Mouse (Mus musculus) gonadal fat pad, adult 2 months (tissue): ENCODE results near the gene Tmem223. TPM values are rescaled to one million over a fixed set of nuclear protein-coding genes. Genes with fewer than 3 reads are reported as not detected.
A peak's percentile ranks its signal among the peaks of the same experiment; 100 is the strongest.

Source experiments
- DNase-seq: peaks from one replicate; pipeline ENCODE4 v3.0.0-alpha.2; 2012; ENCODE audit warnings: low read depth
- polyA plus RNA-seq: library from polyadenylated mRNA; depleted of rRNA; stranded (reverse); fragments of >200 nt; gene quantifications from 2 replicates; pipeline ENCODE4 v1.2.3, GENCODE M21; 2012; rRNA removed

Gene Tmem223
- polyA plus RNA-seq, 1 experiment = 249 TPM

- DNase-seq = no peak
These were observed 32.5 kb downstream of the Tmem223 start for GRCm38 (mm10) chr19:8803204-8803780.

GRCm38 (mm10) chr19:8803879-8804660, 33.3 kb downstream of the Tmem223 start:
- no peak for DNase-seq

GRCm38 (mm10) chr19:8806810-8807209, 36.0 kb downstream of the Tmem223 start:
- no peak for DNase-seq

- no peak for DNase-seq
These were observed 45.0 kb downstream of the Tmem223 start for GRCm38 (mm10) chr19:8815812-8816211.

GRCm38 (mm10) chr19:8817001-8817400, 46.2 kb downstream of the Tmem223 start:
- no peak for DNase-seq

- no peak for DNase-seq
These were observed 47.6 kb downstream of the Tmem223 start for GRCm38 (mm10) chr19:8818301-8818798.

- DNase-seq = peak; percentile 98
These were observed 48.2 kb downstream of the Tmem223 start, which contains the start of gene Ttc9c for GRCm38 (mm10) chr19:8818801-8819595. Gene Ttc9c (minus strand): TSS chr19:8819333.

- DNase-seq = no peak
These were observed 49.0 kb downstream of the Tmem223 start, which contains the start of gene Hnrnpul2 for GRCm38 (mm10) chr19:8819596-8820423. Gene Hnrnpul2 (plus strand): TSS chr19:8820010.

- DNase-seq = no peak
These were observed 49.7 kb downstream of the Tmem223 start for GRCm38 (mm10) chr19:8820424-8820956.

- no peak for DNase-seq
These were observed 50.4 kb downstream of the Tmem223 start for GRCm38 (mm10) chr19:8821146-8821545.

Other genes starting within 250 kb of the Tmem223 start
- 0.19 and 0.38 TPM in 2 replicates for gene Slc22a8, start 179.7 kb upstream of the Tmem223 start, polyA plus RNA-seq
- 0.04 TPM in 1 of 2 replicates, not detected in the other for gene Slc22a6, start 153.0 kb upstream of the Tmem223 start, polyA plus RNA-seq
- gene Chrm1, start 107.2 kb upstream of the Tmem223 start, polyA plus RNA-seq = 0.12 and 0.25 TPM in 2 replicates
- 393 and 456 TPM in 2 replicates for gene Slc3a2, start 47.6 kb upstream of the Tmem223 start, polyA plus RNA-seq
- gene Wdr74, start 35.2 kb upstream of the Tmem223 start, polyA plus RNA-seq = 30.1 and 32.2 TPM in 2 replicates
- gene 1700092M07Rik, start 30.3 kb upstream of the Tmem223 start, polyA plus RNA-seq = 2.3 and 2.5 TPM in 2 replicates
- gene Stx5a, start 29.6 kb upstream of the Tmem223 start, polyA plus RNA-seq = 95.3 and 118 TPM in 2 replicates
- gene Nxf1, start 13.9 kb upstream of the Tmem223 start, polyA plus RNA-seq = 96.6 and 113 TPM in 2 replicates
- gene Tmem179b, start 3.5 kb downstream of the Tmem223 start, polyA plus RNA-seq = 112 and 134 TPM in 2 replicates
- gene Taf6l, start 15.4 kb downstream of the Tmem223 start, polyA plus RNA-seq = 17.4 and 19.6 TPM in 2 replicates
- gene Polr2g, start 27.6 kb downstream of the Tmem223 start, polyA plus RNA-seq = 88.3 and 105 TPM in 2 replicates
- 2.4 and 2.9 TPM in 2 replicates for gene Zbtb3, start 31.6 kb downstream of the Tmem223 start, polyA plus RNA-seq
- gene Ttc9c, start 48.3 kb downstream of the Tmem223 start, polyA plus RNA-seq = 22.7 and 23.1 TPM in 2 replicates
- 19.0 and 35.0 TPM in 2 replicates for gene Hnrnpul2, start 49.0 kb downstream of the Tmem223 start, polyA plus RNA-seq
- 0.57 and 9.1 TPM in 2 replicates for gene AC129217.1, start 58.8 kb downstream of the Tmem223 start, polyA plus RNA-seq
- 306 and 363 TPM in 2 replicates for gene Bscl2, start 66.5 kb downstream of the Tmem223 start, polyA plus RNA-seq
- gene Gng3, start 68.2 kb downstream of the Tmem223 start, polyA plus RNA-seq = 0.43 and 0.46 TPM in 2 replicates
- gene Lrrn4cl, start 79.8 kb downstream of the Tmem223 start, polyA plus RNA-seq = 6.9 and 8.7 TPM in 2 replicates
- 88.9 and 91.5 TPM in 2 replicates for gene Ubxn1, start 100.5 kb downstream of the Tmem223 start, polyA plus RNA-seq
- 37.9 and 50.6 TPM in 2 replicates for gene Uqcc3, start 109.9 kb downstream of the Tmem223 start, polyA plus RNA-seq
- 2.5 and 3.0 TPM in 2 replicates for gene Lbhd1, start 112.7 kb downstream of the Tmem223 start, polyA plus RNA-seq
- not detected in 2 replicates for gene Gm49403, start 112.9 kb downstream of the Tmem223 start, polyA plus RNA-seq
- 23.6 and 25.6 TPM in 2 replicates for gene 1810009A15Rik, start 117.9 kb downstream of the Tmem223 start, polyA plus RNA-seq
- gene Gm49416, start 117.9 kb downstream of the Tmem223 start, polyA plus RNA-seq = not detected in 2 replicates
- 18.3 and 18.5 TPM in 2 replicates for gene Ints5, start 122.0 kb downstream of the Tmem223 start, polyA plus RNA-seq
- gene Ganab, start 127.1 kb downstream of the Tmem223 start, polyA plus RNA-seq = 134 and 150 TPM in 2 replicates
- 83.8 and 88.2 TPM in 2 replicates for gene B3gat3, start 149.4 kb downstream of the Tmem223 start, polyA plus RNA-seq
- 9.6 and 11.7 TPM in 2 replicates for gene Rom1, start 158.4 kb downstream of the Tmem223 start, polyA plus RNA-seq
- gene Eml3, start 158.6 kb downstream of the Tmem223 start, polyA plus RNA-seq = 42.4 and 50.5 TPM in 2 replicates
- gene Mta2, start 170.9 kb downstream of the Tmem223 start, polyA plus RNA-seq = 21.9 and 35.1 TPM in 2 replicates
- 19.1 and 20.7 TPM in 2 replicates for gene Tut1, start 182.9 kb downstream of the Tmem223 start, polyA plus RNA-seq
- gene Eef1g, start 196.0 kb downstream of the Tmem223 start, polyA plus RNA-seq = 295 and 302 TPM in 2 replicates
- 53.6 and 56.8 TPM in 2 replicates for gene Ahnak, start 218.3 kb downstream of the Tmem223 start, polyA plus RNA-seq